Mouse (Mus musculus) small intestine, adult 2 months (tissue): ENCODE measurements at regions not wholly inside any gene's neighbourhood (a gene's known extent, or its start where the extent isn't known, plus 50 kb on each side); places are given as distances from the start of the nearest gene placed in this dataset.

ENCODE experiments used
- CTCF ChIP-seq: fragments of 200-500 bp; IDR thresholded peaks from 2 replicates; pipeline ENCODE4 v1.5.1; 2012; ENCODE audit warnings: low read depth, mild to moderate bottlenecking, control low read depth, inconsistent platforms, low read length, moderate library complexity, mixed read lengths; ENCODE audit not compliant: insufficient replicate concordance, insufficient read length; ENCODE audit errors: extremely low read depth
- POLR2A ChIP-seq: fragments of 200-500 bp; IDR thresholded peaks from 2 replicates; pipeline ENCODE4 v1.6.1; 2012; ENCODE audit warnings: low read depth, mild to moderate bottlenecking, control low read depth, inconsistent platforms, low read length, moderate library complexity

DNA sequence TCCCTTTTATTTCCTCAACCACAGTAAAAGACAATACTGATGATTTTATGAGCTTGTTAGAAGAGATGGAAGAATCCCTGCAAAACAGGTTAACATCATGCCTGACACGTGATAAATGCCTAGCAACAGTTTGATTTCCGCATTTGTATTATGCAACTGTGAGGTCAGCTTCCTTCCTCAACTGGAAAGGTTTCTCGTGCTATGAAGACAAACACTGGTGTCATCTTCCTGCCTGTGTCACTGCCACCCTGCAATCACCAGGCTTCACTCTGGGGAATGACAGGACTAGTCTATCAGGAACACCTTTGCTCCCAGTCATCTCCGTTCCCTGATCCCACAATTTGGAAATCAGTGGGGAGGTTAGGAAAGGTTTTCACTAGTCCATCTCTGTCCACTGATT is 156.8 kb downstream of the Mid1ip1 start:
- TF ChIP-seq CTCF: no peak
- no peak for TF ChIP-seq POLR2A
